Mouse (Mus musculus): ENCODE measurements around the gene Gsta3.

- TF ChIP-seq CTCF (IDR thresholded peaks at IDR 0.05; ENCODE audit: low read depth, low read length) (no peak), POLR2AphosphoS5 (IDR thresholded peaks at IDR 0.05; ENCODE audit: insufficient replicate concordance, low read depth, low read length) (no peak), GATA2 (IDR thresholded peaks at IDR 0.05; ENCODE audit: borderline replicate concordance, low read depth, low read length) (no peak), GATA1 (IDR thresholded peaks at IDR 0.05; ENCODE audit: borderline replicate concordance, low read length) (no peak)
These were observed 32.7 kb downstream of the Gsta3 start for GRCm38 (mm10) chr1:21273091-21273490.
